Mouse (Mus musculus): Measurements from ENCODE around the gene Mybpc2. TPM values are rescaled to one million over a fixed set of nuclear protein-coding genes. Genes with fewer than 3 reads are reported as not detected.
A peak's percentile ranks its signal among the peaks of the same experiment; 100 is the strongest.

Gene Mybpc2
- total and polyA plus RNA-seq, 3 experiments, result 2.0 to 8.3 (median 5.0) TPM

- in situ Hi-C loops (cut with MboI; ENCODE audit: low pct_ligation_motif_present, low pct_unique_long_range_greater_than_20kb, low sequenced_read_pairs) (no loop called here), dilution Hi-C loops (cut with MboI; ENCODE audit: extremely low pct_ligation_motif_present, extremely low pct_unique_long_range_greater_than_20kb, low sequenced_read_pairs) (no loop called here)
- Histone ChIP-seq H3K79me2 (replicated peaks; ENCODE audit: control insufficient read depth, extremely low read depth, insufficient read depth, poor library complexity, severe bottlenecking) (peaks cover 10% of the 10 kb centered on the region), H3K4me2 (ENCODE audit: insufficient read depth, low read depth, poor library complexity, severe bottlenecking) (peak overlapping the region; percentile 52), H3K9me3 (replicated peaks; ENCODE audit: low read length) (no peaks in the 10 kb centered on the region), H3K9ac (ENCODE audit: insufficient read depth, low read depth) (no peak overlapping the region; the same call in 1 of the 2 replicates), H3K4me1 (ENCODE audit: control insufficient read depth in 1 of 2, insufficient read depth in 2 of 2) (peaks cover 53 to 69% of the 10 kb centered on the region in 2 experiments), H3K27me3 (replicated peaks) (no peaks in the 10 kb centered on the region), H3K36me3 (replicated peaks in 1 of 2; ENCODE audit: control insufficient read depth in 1 of 2, insufficient read depth in 1 of 2, low read length in 1 of 2) (peaks cover 39 to 68% of the 10 kb centered on the region in 2 experiments), H3K27ac (ENCODE audit: insufficient read depth, low read depth) (peak overlapping the region; percentile 98), H3K4me3 (replicated peaks in 1 of 3; ENCODE audit: low read depth in 2 of 3, low read length in 2 of 3, poor library complexity in 1 of 3) (peak overlapping the region in 2 of 3 experiments; percentile 11 to 43)
- peak; percentile 44 for DNase-seq (ENCODE audit: extremely low read depth)
- TF ChIP-seq UBTF (IDR thresholded peaks at IDR 0.05; ENCODE audit: low read depth, low read length) (0 out of 2 replicates have a peak, but pooled peaks have one; percentile 22), E2F4 (IDR thresholded peaks at IDR 0.05; ENCODE audit: insufficient replicate concordance, low read depth, low read length) (no peak)
Observed at GRCm38 (mm10) chr7:44533746-44534045, 9.2 kb upstream of the Mybpc2 start.

- in situ Hi-C loops (cut with MboI; ENCODE audit: low pct_ligation_motif_present, low pct_unique_long_range_greater_than_20kb, low sequenced_read_pairs) (no loop called here), dilution Hi-C loops (cut with MboI; ENCODE audit: extremely low pct_ligation_motif_present, extremely low pct_unique_long_range_greater_than_20kb, low sequenced_read_pairs) (no loop called here)
- no peak overlapping the region; the same call in 1 of the 2 replicates for H3K9ac ChIP-seq (ENCODE audit: insufficient read depth, low read depth)
- peak overlapping the region; percentile 52 for H3K4me2 ChIP-seq (ENCODE audit: insufficient read depth, low read depth, poor library complexity, severe bottlenecking)
- peaks cover 53 to 63% of the 10 kb centered on the region in 2 experiments for H3K4me1 ChIP-seq (ENCODE audit: control insufficient read depth in 1 of 2, insufficient read depth in 2 of 2)
- peak overlapping the region; percentile 10 to 65 (median 51) for H3K4me3 ChIP-seq (replicated peaks in 1 of 3; ENCODE audit: low read depth in 2 of 3, low read length in 2 of 3, poor library complexity in 1 of 3)
- H3K79me2 ChIP-seq (replicated peaks; ENCODE audit: control insufficient read depth, extremely low read depth, insufficient read depth, poor library complexity, severe bottlenecking), result peaks cover 10% of the 10 kb centered on the region
- H3K9me3 ChIP-seq (replicated peaks; ENCODE audit: low read length), result no peaks in the 10 kb centered on the region
- H3K27me3 ChIP-seq (replicated peaks), result no peaks in the 10 kb centered on the region
- peak; percentile 68 for DNase-seq (ENCODE audit: extremely low read depth)
- H3K27ac ChIP-seq (ENCODE audit: insufficient read depth, low read depth), result peak overlapping the region; percentile 98
- peaks cover 36 to 68% of the 10 kb centered on the region in 2 experiments for H3K36me3 ChIP-seq (replicated peaks in 1 of 2; ENCODE audit: control insufficient read depth in 1 of 2, insufficient read depth in 1 of 2, low read length in 1 of 2)
- TF ChIP-seq BHLHE40 (IDR thresholded peaks at IDR 0.05; ENCODE audit: low read depth, low read length) (peak; percentile 68), PAX5 (IDR thresholded peaks at IDR 0.05; ENCODE audit: low read length) (no peak), TBP (conservative IDR thresholded peaks at IDR 0.05; ENCODE audit: low read depth, low read length) (no peak), RAD21 (IDR thresholded peaks at IDR 0.05; ENCODE audit: low read depth, low read length) (no peak), KAT2A (IDR thresholded peaks at IDR 0.05; ENCODE audit: insufficient replicate concordance, low read length) (0 out of 2 replicates have a peak, but pooled peaks have one; percentile 41), E2F4 (IDR thresholded peaks at IDR 0.05; ENCODE audit: insufficient replicate concordance, low read depth, low read length) (no peak), EP300 (IDR thresholded peaks at IDR 0.05; ENCODE audit: low read length) (peak; percentile 65; the same call in 1 of the 2 replicates), ZKSCAN1 (IDR thresholded peaks at IDR 0.05; ENCODE audit: borderline replicate concordance, low read depth, low read length) (no peak), IRF4 (IDR thresholded peaks at IDR 0.05; ENCODE audit: low read depth, low read length) (0 out of 2 replicates have a peak, but pooled peaks have one; percentile 30), NELFE (IDR thresholded peaks at IDR 0.05; ENCODE audit: low read depth, low read length) (0 out of 2 replicates have a peak, but pooled peaks have one; percentile 44), ZMIZ1 (IDR thresholded peaks at IDR 0.05; ENCODE audit: low read depth, low read length) (peak; percentile 55; the same call in 1 of the 2 replicates), MYC (IDR thresholded peaks at IDR 0.05; ENCODE audit: low read depth, low read length) (no peak), MEF2A (IDR thresholded peaks at IDR 0.05; ENCODE audit: borderline replicate concordance, low read depth, low read length) (no peak), JUND (conservative IDR thresholded peaks at IDR 0.05; ENCODE audit: low read depth, low read length) (no peak), MAX (IDR thresholded peaks at IDR 0.05; ENCODE audit: low read length) (peak; percentile 16; the same call in 1 of the 2 replicates), MAFK (IDR thresholded peaks at IDR 0.05; ENCODE audit: insufficient replicate concordance, low read length) (0 out of 2 replicates have a peak, but pooled peaks have one; percentile 16), ETS1 (conservative IDR thresholded peaks at IDR 0.05; ENCODE audit: low read depth, low read length) (peak; percentile 93), UBTF (IDR thresholded peaks at IDR 0.05; ENCODE audit: low read depth, low read length) (0 out of 2 replicates have a peak, but pooled peaks have one; percentile 35), GABPA (IDR thresholded peaks at IDR 0.05; ENCODE audit: insufficient replicate concordance, low read depth, low read length) (no peak), RCOR1 (conservative IDR thresholded peaks at IDR 0.05; ENCODE audit: low read depth, low read length) (no peak), JUN (IDR thresholded peaks at IDR 0.05; ENCODE audit: insufficient read depth, low read depth, low read length) (no peak), CHD2 (IDR thresholded peaks at IDR 0.05; ENCODE audit: low read length) (peak; percentile 69), SIN3A (IDR thresholded peaks at IDR 0.05; ENCODE audit: low read length) (no peak; the same call in none of the 2 replicates), SMC3 (IDR thresholded peaks at IDR 0.05; ENCODE audit: low read depth, low read length) (no peak), HCFC1 (IDR thresholded peaks at IDR 0.05; ENCODE audit: low read depth, low read length) (no peak; the same call in 1 of the 2 replicates), TCF12 (IDR thresholded peaks at IDR 0.05; ENCODE audit: low read depth, low read length) (peak; percentile 98), ZNF384 (IDR thresholded peaks at IDR 0.05; ENCODE audit: low read depth, low read length) (no peak), USF1 (IDR thresholded peaks at IDR 0.05; ENCODE audit: low read depth, low read length) (no peak), CHD1 (IDR thresholded peaks at IDR 0.05; ENCODE audit: low read depth, low read length) (0 out of 2 replicates have a peak, but pooled peaks have one; percentile 43)
Observed at GRCm38 (mm10) chr7:44532918-44533745, 8.7 kb upstream of the Mybpc2 start.
